Mouse (Mus musculus): ENCODE results near the gene Setd5. TPM values are rescaled to one million over a fixed set of nuclear protein-coding genes. Genes with fewer than 3 reads are reported as not detected.

The Setd5 gene
- polyA plus RNA-seq, 1 experiment: 25.4 TPM

DNA sequence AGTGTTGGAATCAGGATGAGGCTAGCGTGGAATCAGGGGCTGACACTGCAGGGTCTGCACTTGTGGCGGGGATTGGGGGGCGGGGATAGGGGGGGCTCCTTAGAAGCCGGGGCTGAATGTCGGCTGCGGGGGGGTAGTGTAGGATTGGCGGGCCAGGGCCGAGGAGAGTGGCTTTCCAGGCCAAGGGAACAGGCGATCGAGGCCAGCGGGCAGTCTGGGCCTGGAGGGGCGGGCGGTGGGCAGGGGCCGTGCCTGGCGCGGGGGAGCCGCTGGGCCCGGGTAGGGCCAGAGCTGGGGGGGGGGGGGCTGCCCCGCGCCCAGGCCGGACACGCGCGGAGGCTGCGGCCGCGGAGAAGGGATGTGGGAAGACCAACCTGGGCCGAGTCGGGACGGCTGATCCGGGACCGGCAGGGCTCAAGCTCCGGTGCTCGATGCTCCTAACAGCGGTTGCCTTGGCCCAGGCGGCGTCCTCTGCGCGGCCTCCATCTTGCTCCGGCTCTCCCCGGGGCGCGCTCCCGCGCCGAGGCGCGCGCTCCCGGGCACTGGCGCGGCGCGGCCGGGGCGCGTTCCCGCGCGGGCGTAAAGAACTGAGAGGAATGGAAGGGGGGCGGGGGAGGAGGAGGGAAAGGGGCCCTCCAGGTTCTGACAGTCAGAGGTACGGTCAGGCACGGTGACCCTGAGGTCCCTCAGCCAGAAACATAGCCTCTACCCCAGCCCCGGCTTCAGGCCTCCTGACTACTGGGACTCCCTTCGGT, 117.9 kb downstream of the Setd5 start, which contains the start of gene Lhfpl4:
Gene Lhfpl4 (minus strand): TSS at position 544 of the 755 bp plus-strand sequence.
- H3K4me1 ChIP-seq (ENCODE audit: control insufficient read depth, insufficient read depth, insufficient read length, low read length): peaks cover 4% of the 10 kb centered on the region
- H3K27me3 ChIP-seq (ENCODE audit: control insufficient read depth, insufficient read depth, low read length): peaks cover 26% of the 10 kb centered on the region
- H3K36me3 ChIP-seq (ENCODE audit: control insufficient read depth, insufficient read depth, low read length): no peaks in the 10 kb centered on the region
- TF ChIP-seq POLR2A (IDR thresholded peaks at IDR 0.05; ENCODE audit: low read depth, low read length) (no peak), CTCF (IDR thresholded peaks at IDR 0.05; ENCODE audit: extremely low read depth, insufficient read length, insufficient replicate concordance, low read depth, low read length) (no peak)
- 1% methylated on average over 64 of the region's 66 CpGs for WGBS
- peak within 1 kb of the TSS; percentile 61 for H3K4me3 ChIP-seq (ENCODE audit: low read depth, low read length)
- H3K27ac ChIP-seq (ENCODE audit: insufficient read depth, low read depth, low read length): no peak within 1 kb of the TSS

- Histone ChIP-seq H3K4me1 (ENCODE audit: control insufficient read depth, insufficient read depth, insufficient read length, low read length) (peaks cover 4% of the 10 kb centered on the region), H3K27me3 (ENCODE audit: control insufficient read depth, insufficient read depth, low read length) (peaks cover 26% of the 10 kb centered on the region), H3K27ac (ENCODE audit: insufficient read depth, low read depth, low read length) (no peak overlapping the region), H3K4me3 (ENCODE audit: low read depth, low read length) (peak overlapping the region; percentile 61; the same call in 1 of the 2 replicates), H3K36me3 (ENCODE audit: control insufficient read depth, insufficient read depth, low read length) (no peaks in the 10 kb centered on the region)
- TF ChIP-seq POLR2A (IDR thresholded peaks at IDR 0.05; ENCODE audit: low read depth, low read length) (no peak), CTCF (IDR thresholded peaks at IDR 0.05; ENCODE audit: extremely low read depth, insufficient read length, insufficient replicate concordance, low read depth, low read length) (no peak)
- WGBS: 14% methylated on average over 9 of the region's 9 CpGs
These were observed 118.4 kb downstream of the Setd5 start for GRCm38 (mm10) chr6:113195596-113195992.

Other genes starting within 250 kb of the Setd5 start
- 0.63 and 0.77 TPM in 2 replicates for gene Srgap3, start 130.1 kb upstream of the Setd5 start, polyA plus RNA-seq (2012; rRNA removed)
- 3.9 and 5.4 TPM in 2 replicates for gene Thumpd3, start 31.1 kb upstream of the Setd5 start, polyA plus RNA-seq (2012; rRNA removed)
- gene Lhfpl4, start 118.0 kb downstream of the Setd5 start, polyA plus RNA-seq (2012; rRNA removed): 0.15 and 0.43 TPM in 2 replicates
- gene Mtmr14, start 160.5 kb downstream of the Setd5 start, polyA plus RNA-seq (2012; rRNA removed): 23.3 and 66.0 TPM in 2 replicates
- gene Cpne9, start 204.9 kb downstream of the Setd5 start, polyA plus RNA-seq (2012; rRNA removed): not detected in 2 replicates
- gene Brpf1, start 229.8 kb downstream of the Setd5 start, polyA plus RNA-seq (2012; rRNA removed): 7.4 and 12.9 TPM in 2 replicates
- gene Ogg1, start 249.6 kb downstream of the Setd5 start, polyA plus RNA-seq (2012; rRNA removed): 7.9 and 10.9 TPM in 2 replicates

All from small intestine, adult 2 months (tissue).